Mouse (Mus musculus) brain, embryonic 14.5 days (tissue): ENCODE measurements around the gene Ccdc137.

ENCODE experiments used
- CTCF ChIP-seq: fragments of 200-500 bp; IDR thresholded peaks from 2 replicates; pipeline ENCODE4 v1.5.1; 2012; ENCODE audit warnings: inconsistent platforms, mild to moderate bottlenecking, moderate library complexity, borderline replicate concordance; ENCODE audit not compliant: insufficient read depth, insufficient read length; ENCODE audit errors: extremely low read depth
- POLR2A ChIP-seq: fragments of 200-500 bp; IDR thresholded peaks from 2 replicates; pipeline ENCODE4 v1.6.1; 2012; ENCODE audit warnings: mild to moderate bottlenecking, inconsistent platforms, borderline replicate concordance; ENCODE audit not compliant: poor library complexity, insufficient read depth, insufficient read length, severe bottlenecking; ENCODE audit errors: extremely low read depth

DNA sequence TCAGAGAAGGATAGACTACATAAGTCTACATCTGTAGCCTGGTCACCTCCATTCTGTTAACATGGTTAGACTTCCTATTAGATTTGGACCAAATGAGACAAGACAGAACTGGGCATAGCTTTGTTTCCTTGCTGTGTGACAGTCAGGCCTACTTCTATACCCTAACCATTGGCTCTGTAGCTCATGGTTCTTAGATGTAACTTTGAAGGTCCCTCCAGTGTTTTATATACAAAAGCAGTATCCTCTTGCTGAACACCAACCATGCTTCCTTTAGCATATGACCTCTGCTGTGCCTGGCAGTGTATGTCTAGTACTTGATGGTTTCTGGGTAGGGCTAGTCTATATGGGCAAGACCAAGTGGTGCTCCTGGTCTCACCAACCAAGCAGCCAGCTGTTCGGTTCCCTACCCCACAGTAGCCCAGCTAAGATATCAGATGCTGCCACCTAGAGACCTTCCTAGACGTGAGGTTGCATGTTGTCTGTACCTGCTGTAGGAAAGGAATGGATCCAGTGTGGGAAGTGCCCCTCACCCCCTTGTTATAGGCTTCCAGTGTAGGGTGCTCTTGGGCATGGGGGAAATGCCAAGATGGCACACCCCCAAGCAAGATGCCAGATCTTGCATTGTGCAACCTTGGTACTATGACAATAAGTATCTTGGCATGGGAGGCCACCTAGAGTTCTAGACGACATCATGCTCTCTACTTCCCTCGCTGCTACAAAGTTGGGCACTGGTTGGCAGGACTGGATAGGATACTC is 32.6 kb downstream of the Ccdc137 start:
- TF ChIP-seq POLR2A, result no peak
- no peak for TF ChIP-seq CTCF
